Mouse (Mus musculus) liver, embryonic 12.5 days (tissue): ENCODE results near the gene Pak6. TPM values are rescaled to one million over a fixed set of nuclear protein-coding genes. Genes with fewer than 3 reads are reported as not detected.

Experiments
- ATAC-seq: fragments of 200-750 bp; cut with Nextera tagmentation; 2 replicates; pipeline ENCODE4 v1.8.0; 2017; ENCODE audit warnings: moderate number of reproducible peaks, mild to moderate bottlenecking, moderate library complexity
- H3K27ac ChIP-seq: fragments of 300-500 bp; sonication (generic); 2 replicates; pipeline ENCODE4 v1.5.1; 2016; ENCODE audit warnings: mild to moderate bottlenecking
- H3K27me3 ChIP-seq: fragments of 300-500 bp; sonication (generic); replicated peaks from 2 replicates; pipeline ENCODE4 v1.6.1; 2016; ENCODE audit warnings: mild to moderate bottlenecking, moderate library complexity
- H3K36me3 ChIP-seq: fragments of 300-500 bp; sonication (generic); 2 replicates; pipeline ENCODE4 v1.6.1; 2016; ENCODE audit warnings: mild to moderate bottlenecking, moderate library complexity
- H3K4me1 ChIP-seq: fragments of 300-500 bp; sonication (generic); 2 replicates; pipeline ENCODE4 v1.6.1; 2016
- H3K4me2 ChIP-seq: fragments of 300-500 bp; sonication (generic); 2 replicates; pipeline ENCODE4 v1.6.1; 2016; ENCODE audit warnings: mild to moderate bottlenecking, moderate library complexity
- H3K4me3 ChIP-seq: fragments of 300-500 bp; sonication (generic); 2 replicates; pipeline ENCODE4 v1.5.1; 2016; ENCODE audit warnings: mild to moderate bottlenecking, moderate library complexity
- H3K9ac ChIP-seq: fragments of 300-500 bp; sonication (generic); 2 replicates; pipeline ENCODE4 v1.6.1; 2016; ENCODE audit warnings: mild to moderate bottlenecking, moderate library complexity
- H3K9me3 ChIP-seq: fragments of 300-500 bp; sonication (generic); replicated peaks from 2 replicates; pipeline ENCODE4 v1.6.1; 2016; ENCODE audit warnings: mild to moderate bottlenecking, moderate library complexity
- WGBS: fragments of 180-500 bp; shearing (Covaris S2); methylation state at CpG from one replicate; pipeline ENCODE4 v1.1.7; 2016; ENCODE audit not compliant: insufficient replicate concordance; 5-methylcytosine and 5-hydroxymethylcytosine counted together
- polyA plus RNA-seq: library from polyadenylated mRNA; unstranded; fragments of >200 nt; fragmentation: Nextera tagmentation; extraction: Ambion mirVana; gene quantifications from 2 replicates; pipeline ENCODE4 v1.2.1, GENCODE M21; 2016

The Pak6 gene
- 1.4 and 1.9 TPM in 2 replicates for polyA plus RNA-seq

DNA sequence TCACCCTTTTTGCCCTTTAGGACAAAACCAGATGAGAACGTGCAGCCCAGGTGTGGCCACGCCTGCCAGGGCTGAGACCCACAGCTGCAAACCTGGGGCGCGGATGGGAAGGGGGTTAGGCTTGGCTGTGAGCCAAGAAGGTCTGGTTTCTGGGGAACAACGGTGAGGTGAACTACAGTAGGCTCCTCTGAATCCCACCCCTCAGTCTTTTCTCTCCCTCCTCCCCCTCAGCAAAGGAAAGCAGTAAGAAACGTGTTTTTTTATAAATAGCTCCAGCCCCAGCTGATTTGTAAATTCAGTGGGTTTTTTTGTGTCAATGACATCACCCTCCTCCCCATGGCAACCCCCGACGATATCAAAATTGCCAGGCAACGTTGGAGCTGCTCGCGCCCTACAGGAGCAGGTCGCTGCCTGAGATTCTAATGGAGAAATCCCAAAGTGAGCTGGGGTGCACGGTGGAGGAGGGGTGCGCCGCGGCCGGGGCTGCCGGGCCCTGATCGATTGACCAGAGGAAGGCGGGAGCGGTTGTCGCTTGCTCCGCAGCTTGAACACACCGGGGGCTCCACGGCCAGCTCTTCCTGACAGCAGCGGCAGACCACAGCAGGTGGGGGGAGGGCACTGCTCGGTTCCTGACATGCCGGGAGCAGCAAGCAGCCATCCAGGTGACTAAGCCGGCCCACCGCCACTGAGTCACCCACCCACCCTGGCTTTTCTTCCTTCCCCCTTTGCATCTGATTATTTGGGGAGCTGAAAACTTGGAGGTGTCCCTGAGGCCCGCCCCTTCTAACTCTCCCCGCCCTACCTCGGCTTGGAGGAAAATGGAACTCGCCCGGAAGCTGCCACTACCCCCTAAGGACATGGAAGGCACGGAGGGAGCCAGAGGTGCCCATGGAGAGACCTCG, at the start of gene Pak6:
Pak6 (plus strand) TSS at position 402 of the 902 bp plus-strand sequence.
- 4% methylated on average over 37 of the region's 37 CpGs for WGBS
- Histone ChIP-seq H3K9me3 (no peaks in the 10 kb centered on the region), H3K4me3 (peak within 1 kb of the TSS; percentile 67), H3K9ac (peak within 1 kb of the TSS; percentile 75), H3K4me2 (peak within 1 kb of the TSS; percentile 90), H3K27ac (peak within 1 kb of the TSS; percentile 99), H3K27me3 (peaks cover 34% of the 10 kb centered on the region; the same call in 1 of the 2 replicates), H3K36me3 (no peaks in the 10 kb centered on the region), H3K4me1 (peaks cover 82% of the 10 kb centered on the region)
- ATAC-seq: no peak

DNA sequence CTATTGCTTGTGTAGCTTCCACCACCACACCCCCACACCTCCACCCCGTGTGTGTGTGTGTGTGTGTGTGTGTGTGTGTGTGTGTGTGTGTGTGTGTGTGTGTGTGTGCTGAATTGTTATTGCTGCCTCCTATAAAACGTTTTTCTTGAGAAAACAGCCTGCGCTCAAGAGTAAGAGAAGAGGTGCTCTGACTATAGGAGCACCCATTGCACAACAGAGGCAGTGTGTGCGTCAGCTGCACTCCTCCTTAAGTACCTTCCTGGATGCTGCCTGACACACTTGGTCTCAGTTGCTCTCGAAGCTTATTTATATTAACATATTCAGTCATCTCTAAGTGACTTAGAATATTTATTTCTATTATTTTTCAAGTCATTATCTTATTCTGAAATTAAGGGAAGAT, 45.1 kb upstream of the Pak6 start:
- WGBS: 81% methylated on average over 5 of the region's 5 CpGs
- no peak for ATAC-seq
- H3K9ac ChIP-seq: no peak overlapping the region

DNA sequence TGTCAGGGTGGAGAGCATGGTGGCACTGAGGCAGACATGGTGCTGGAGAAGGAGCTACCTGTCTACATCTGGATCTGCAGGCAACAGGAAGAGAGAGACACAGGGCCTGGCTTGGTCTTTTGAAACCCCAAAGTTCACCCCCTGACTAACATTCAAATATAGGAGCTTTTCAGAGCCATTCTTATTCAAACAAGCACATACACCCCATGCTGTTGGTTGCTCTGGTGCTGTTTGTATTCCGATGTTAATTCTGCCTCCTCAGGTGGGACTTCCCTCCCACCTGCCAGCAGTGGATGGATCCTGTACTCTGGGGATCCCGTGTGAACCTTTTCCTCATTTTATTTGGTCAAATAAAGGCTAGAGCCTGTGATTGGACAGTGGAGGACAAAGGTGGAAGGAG, 43.0 kb upstream of the Pak6 start:
- Histone ChIP-seq H3K9ac (no peak overlapping the region), H3K36me3 (peaks cover 99% of the 10 kb centered on the region), H3K9me3 (no peaks in the 10 kb centered on the region), H3K4me2 (no peak overlapping the region), H3K27me3 (no peaks in the 10 kb centered on the region), H3K4me1 (no peaks in the 10 kb centered on the region), H3K27ac (no peak overlapping the region), H3K4me3 (no peak overlapping the region)
- no peak for ATAC-seq
- 84% methylated on average over 2 of the region's 2 CpGs for WGBS

More for the DNA sequence above, 45.1 kb upstream of the Pak6 start:
- peaks cover 100% of the 10 kb centered on the region for H3K36me3 ChIP-seq
- no peaks in the 10 kb centered on the region for H3K4me1 ChIP-seq
- no peak overlapping the region for H3K4me3 ChIP-seq
- no peaks in the 10 kb centered on the region for H3K27me3 ChIP-seq
- no peak overlapping the region for H3K4me2 ChIP-seq
- no peak overlapping the region for H3K27ac ChIP-seq
- H3K9me3 ChIP-seq: no peaks in the 10 kb centered on the region

DNA sequence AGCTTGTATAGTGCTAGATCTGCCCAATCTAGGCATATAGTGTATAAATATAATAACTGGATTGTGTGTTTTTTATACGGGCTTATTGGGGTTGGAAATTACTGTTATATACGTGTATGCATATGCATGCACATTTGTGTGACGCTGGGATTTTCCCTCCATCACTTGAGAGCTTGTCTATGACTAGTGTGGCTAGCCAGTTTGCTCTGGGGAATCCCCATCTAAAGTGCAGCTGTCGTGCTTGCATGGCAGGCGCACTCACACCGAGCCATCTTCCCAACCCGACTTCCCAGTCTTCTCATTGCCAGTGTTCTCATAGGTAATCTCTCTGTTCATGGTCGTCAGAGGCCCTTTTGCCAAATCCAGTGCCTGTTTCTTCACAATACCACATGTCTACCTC, 42.5 kb upstream of the Pak6 start:
- no peak for ATAC-seq
- no peaks in the 10 kb centered on the region for H3K27me3 ChIP-seq
- H3K4me3 ChIP-seq: no peak overlapping the region
- H3K9ac ChIP-seq: no peak overlapping the region
- no peaks in the 10 kb centered on the region for H3K4me1 ChIP-seq
- H3K27ac ChIP-seq: no peak overlapping the region
- no peak overlapping the region for H3K4me2 ChIP-seq
- H3K36me3 ChIP-seq: peaks cover 99% of the 10 kb centered on the region
- WGBS: 81% methylated on average over 8 of the region's 8 CpGs
- no peaks in the 10 kb centered on the region for H3K9me3 ChIP-seq

DNA sequence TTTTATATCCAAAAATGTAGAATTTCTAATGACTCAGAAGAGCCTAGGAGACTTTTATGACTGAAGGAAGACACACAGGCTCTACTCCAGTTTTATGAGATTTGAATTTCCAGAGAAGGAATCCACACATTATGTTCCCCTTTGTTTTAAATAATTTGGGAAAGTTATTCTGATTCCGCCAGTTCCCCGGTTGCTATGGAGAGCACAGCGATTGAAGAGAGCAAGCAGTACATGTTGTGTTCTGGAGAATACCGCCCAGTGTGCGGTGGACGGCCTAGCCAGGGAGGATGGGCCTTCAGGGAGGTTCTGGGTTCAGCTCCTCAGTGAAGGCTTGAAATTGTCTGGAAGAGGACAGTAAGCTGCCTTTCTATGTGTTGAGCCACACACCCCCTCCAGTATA, 33.8 kb upstream of the Pak6 start:
- WGBS: 96% methylated on average over 6 of the region's 6 CpGs
- Histone ChIP-seq H3K4me1 (no peaks in the 10 kb centered on the region), H3K9me3 (no peaks in the 10 kb centered on the region), H3K4me2 (no peak overlapping the region), H3K27me3 (no peaks in the 10 kb centered on the region), H3K36me3 (peaks cover 96% of the 10 kb centered on the region), H3K4me3 (no peak overlapping the region), H3K27ac (no peak overlapping the region), H3K9ac (no peak overlapping the region)
- no peak for ATAC-seq

DNA sequence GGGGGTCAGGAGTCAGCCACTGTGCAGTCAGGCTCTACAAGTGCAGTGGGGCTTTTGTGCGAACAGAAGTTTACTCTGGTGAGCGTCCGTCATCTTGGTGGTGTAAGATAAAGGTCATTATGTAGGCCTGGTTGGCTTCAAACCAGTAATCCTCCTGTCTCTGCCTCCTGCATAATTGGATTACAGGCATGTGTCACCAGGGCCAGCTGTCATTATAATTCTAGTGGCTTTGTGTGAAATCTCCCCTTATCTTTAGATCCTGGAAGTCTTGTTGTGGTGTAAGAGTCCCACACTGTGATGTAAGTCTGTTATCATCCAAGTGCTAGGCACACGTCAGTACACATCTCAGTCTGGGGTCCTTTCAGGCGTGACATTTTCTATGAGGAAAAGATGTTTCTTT, 29.7 kb upstream of the Pak6 start:
- H3K4me3 ChIP-seq: no peak overlapping the region
- no peaks in the 10 kb centered on the region for H3K9me3 ChIP-seq
- no peak overlapping the region for H3K9ac ChIP-seq
- WGBS: 76% methylated on average over 5 of the region's 5 CpGs
- no peak for ATAC-seq
- H3K4me1 ChIP-seq: no peaks in the 10 kb centered on the region
- H3K27me3 ChIP-seq: no peaks in the 10 kb centered on the region
- H3K27ac ChIP-seq: no peak overlapping the region
- H3K4me2 ChIP-seq: no peak overlapping the region
- H3K36me3 ChIP-seq: peaks cover 100% of the 10 kb centered on the region

DNA sequence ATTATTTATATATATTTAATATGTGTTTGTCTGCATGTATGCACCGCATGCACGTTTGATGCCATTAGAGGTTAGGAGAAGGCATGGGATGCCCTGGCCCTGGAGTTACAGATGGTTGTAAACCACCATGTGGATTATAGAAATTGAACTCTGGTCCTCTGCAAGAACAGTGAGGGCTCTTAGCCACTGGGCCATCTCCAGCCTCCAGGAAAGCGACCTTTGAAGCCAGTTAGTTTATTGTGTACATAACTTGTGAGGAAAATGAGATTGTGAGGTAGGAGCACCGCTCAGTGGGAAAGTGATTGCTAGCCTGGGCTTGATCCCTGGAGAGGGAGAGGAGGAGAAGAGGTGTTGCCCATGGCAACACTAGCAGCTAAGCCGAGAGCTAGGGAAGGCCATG, 25.8 kb upstream of the Pak6 start:
- ATAC-seq: no peak
- Histone ChIP-seq H3K4me2 (no peak overlapping the region), H3K4me3 (no peak overlapping the region), H3K9ac (no peak overlapping the region), H3K27ac (no peak overlapping the region), H3K36me3 (peaks cover 100% of the 10 kb centered on the region), H3K4me1 (0 out of 2 replicates have a peak, but pooled peaks cover 3% of the 10 kb centered on the region), H3K27me3 (no peaks in the 10 kb centered on the region), H3K9me3 (no peaks in the 10 kb centered on the region)
- 80% methylated on average over 5 of the region's 5 CpGs for WGBS

DNA sequence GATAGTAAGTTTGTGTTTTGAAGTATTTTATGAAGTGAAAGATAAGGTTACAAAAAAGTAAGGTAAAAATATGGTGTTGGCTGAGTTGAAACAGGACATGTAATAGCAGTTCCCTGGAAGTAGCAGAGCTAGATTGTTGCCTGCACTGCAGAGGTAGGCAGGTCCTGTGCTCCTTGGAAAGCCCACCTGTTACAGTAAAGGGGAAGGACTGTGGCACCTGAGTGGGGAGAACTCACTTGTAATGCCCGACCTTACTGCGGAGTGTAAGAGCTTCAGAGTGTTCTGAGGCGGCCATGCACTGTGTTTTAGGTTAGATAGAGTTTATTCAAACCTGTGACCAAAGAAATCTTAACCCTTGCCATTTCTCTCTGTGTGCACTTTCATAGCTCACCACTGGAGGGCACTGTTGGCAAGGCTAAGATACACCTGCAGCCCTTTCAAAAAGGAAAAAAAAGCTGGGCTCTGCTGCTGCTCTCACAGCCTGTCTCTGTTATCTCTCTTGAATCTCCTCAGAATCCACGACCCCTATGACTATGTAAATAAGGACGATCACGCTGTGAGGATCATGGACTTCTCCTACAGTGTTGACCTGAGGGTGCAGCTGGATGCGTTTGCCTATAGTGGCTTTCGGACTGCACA, 25.1 kb upstream of the Pak6 start:
- Histone ChIP-seq H3K4me1 (0 out of 2 replicates have a peak, but pooled peaks cover 3% of the 10 kb centered on the region), H3K27me3 (no peaks in the 10 kb centered on the region), H3K9ac (no peak overlapping the region), H3K27ac (no peak overlapping the region), H3K9me3 (no peaks in the 10 kb centered on the region), H3K4me3 (no peak overlapping the region), H3K36me3 (peaks cover 100% of the 10 kb centered on the region), H3K4me2 (no peak overlapping the region)
- peak; percentile 57 for ATAC-seq
- 41% methylated on average over 8 of the region's 8 CpGs for WGBS

DNA sequence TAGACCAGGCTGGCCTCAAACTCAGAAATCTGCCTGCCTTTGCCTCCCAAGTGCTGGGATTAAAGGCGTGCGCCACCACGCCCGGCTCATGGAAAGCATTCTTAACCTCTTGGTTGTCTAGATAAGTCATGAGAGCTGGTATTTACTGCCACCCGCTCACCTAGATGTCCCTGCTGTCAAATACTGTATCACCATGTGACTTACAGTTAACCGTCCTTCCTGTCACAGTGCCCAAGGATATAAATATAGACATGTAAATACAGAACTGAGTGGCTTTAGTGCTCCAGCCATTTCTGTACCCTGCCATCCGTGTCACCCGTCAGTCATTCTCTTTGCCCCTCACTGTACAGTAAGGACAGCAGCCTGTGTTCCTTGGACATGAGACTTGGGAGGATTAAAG, 24.4 kb upstream of the Pak6 start:
- ATAC-seq: no peak
- H3K9ac ChIP-seq: no peak overlapping the region
- no peak overlapping the region for H3K27ac ChIP-seq
- no peaks in the 10 kb centered on the region for H3K9me3 ChIP-seq
- H3K4me1 ChIP-seq: 0 out of 2 replicates have a peak, but pooled peaks cover 3% of the 10 kb centered on the region
- H3K4me3 ChIP-seq: no peak overlapping the region
- 89% methylated on average over 8 of the region's 8 CpGs for WGBS
- H3K27me3 ChIP-seq: no peaks in the 10 kb centered on the region
- peaks cover 100% of the 10 kb centered on the region for H3K36me3 ChIP-seq
- H3K4me2 ChIP-seq: no peak overlapping the region

DNA sequence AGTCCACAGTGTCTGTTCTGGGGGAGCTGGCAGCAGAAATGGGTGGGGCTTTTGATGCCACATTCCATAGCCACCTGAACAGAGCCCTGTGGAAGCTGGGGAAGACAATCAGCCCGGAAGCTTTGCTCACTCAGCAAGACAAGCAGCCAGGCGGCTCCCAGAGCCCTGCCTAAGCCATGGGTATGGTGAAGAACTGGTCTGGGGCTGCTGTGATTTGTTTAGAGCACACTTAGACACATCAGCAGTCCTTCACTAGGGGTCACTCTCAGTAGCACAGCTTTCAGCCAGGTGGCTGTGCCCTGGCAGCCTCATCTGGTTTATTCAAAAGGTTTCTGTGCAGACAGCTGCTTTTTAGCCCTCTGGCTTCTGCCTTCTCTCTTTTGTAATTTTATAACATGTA, 22.0 kb upstream of the Pak6 start:
- Histone ChIP-seq H3K27me3 (no peaks in the 10 kb centered on the region), H3K27ac (no peak overlapping the region), H3K4me2 (no peak overlapping the region), H3K4me3 (no peak overlapping the region), H3K9me3 (no peaks in the 10 kb centered on the region; the same call in 1 of the 2 replicates), H3K4me1 (0 out of 2 replicates have a peak, but pooled peaks cover 3% of the 10 kb centered on the region), H3K9ac (no peak overlapping the region), H3K36me3 (peaks cover 97% of the 10 kb centered on the region)
- 79% methylated on average over 2 of the region's 2 CpGs for WGBS
- no peak for ATAC-seq

DNA sequence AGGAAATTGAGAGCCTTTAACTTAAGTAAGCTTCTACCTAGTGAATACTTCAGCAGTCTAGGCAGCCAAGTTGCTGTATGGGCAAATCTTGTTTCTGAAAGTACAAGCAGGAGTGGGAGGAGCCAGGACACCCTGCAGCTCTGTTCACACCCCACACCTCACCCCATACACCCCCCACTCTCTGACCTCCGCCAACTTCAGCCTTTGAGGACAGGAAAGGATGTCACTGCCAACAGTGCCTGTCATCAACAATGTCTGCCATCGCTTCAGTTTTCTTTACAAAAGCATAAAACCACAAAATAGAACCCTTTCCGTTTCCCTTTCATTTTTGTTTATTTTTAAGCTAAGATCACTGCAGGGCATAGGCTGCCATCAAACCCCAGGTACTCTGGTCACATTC, 20.7 kb upstream of the Pak6 start:
- ATAC-seq: no peak
- no peaks in the 10 kb centered on the region for H3K27me3 ChIP-seq
- no peak overlapping the region for H3K4me2 ChIP-seq
- WGBS: 78% methylated on average over 3 of the region's 3 CpGs
- no peak overlapping the region for H3K9ac ChIP-seq
- H3K36me3 ChIP-seq: peaks cover 84% of the 10 kb centered on the region
- H3K4me1 ChIP-seq: 0 out of 2 replicates have a peak, but pooled peaks cover 3% of the 10 kb centered on the region
- no peak overlapping the region for H3K27ac ChIP-seq
- H3K9me3 ChIP-seq: no peaks in the 10 kb centered on the region; the same call in 1 of the 2 replicates
- H3K4me3 ChIP-seq: no peak overlapping the region

DNA sequence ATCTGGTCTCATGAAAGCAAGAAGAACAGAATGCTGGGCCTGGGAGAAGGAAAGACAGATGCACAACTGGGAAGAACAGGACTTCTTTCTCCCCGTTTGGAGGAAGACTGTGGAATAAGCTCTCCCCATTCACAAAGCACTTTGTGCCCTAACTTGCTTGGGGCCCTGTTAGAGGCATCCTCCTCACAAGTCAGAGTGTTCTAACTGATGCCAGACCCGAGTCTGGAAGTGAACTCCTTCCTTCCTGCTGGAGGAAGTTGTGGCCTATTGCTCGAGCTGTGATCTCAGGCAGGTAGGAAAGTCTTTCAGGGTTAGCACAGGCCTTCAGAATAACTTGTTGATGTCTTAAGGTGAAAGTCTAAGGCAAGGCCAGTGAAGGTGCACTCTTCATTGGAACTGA, 20.2 kb upstream of the Pak6 start:
- WGBS: 51% methylated on average over 3 of the region's 3 CpGs
- no peak overlapping the region for H3K4me2 ChIP-seq
- H3K9ac ChIP-seq: no peak overlapping the region
- H3K27me3 ChIP-seq: no peaks in the 10 kb centered on the region
- ATAC-seq: no peak
- H3K36me3 ChIP-seq: peaks cover 79% of the 10 kb centered on the region
- H3K4me1 ChIP-seq: 0 out of 2 replicates have a peak, but pooled peaks cover 3% of the 10 kb centered on the region
- H3K27ac ChIP-seq: no peak overlapping the region
- no peak overlapping the region for H3K4me3 ChIP-seq
- no peaks in the 10 kb centered on the region; the same call in 1 of the 2 replicates for H3K9me3 ChIP-seq
